Mouse (Mus musculus) lung, postnatal 14 days (tissue): ENCODE measurements at regions not wholly inside any gene's neighbourhood (a gene's known extent, or its start where the extent isn't known, plus 50 kb on each side); places are given as distances from the start of the nearest gene placed in this dataset.

Experiments used
- DNase-seq: peaks from one replicate; pipeline ENCODE4 v3.0.0; 2021

DNA sequence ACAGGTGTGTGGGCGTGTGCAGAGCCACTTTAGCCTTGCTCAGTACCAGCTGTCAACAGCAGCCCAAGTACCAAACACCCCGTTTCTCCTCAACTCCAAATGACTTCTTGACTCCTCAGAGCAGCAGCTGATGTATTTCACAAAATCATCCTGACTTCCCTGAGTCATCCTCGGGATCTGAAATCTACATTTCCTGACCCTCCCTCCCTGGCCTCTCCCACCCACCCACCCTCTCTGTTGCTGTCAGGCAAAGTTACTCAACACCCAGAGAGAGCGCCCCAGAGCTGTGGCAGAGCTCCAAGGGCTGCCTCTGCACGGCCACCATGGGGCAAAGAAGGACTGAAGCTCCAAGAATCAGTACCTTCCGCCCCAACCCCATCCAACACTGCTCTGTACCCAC, 83.5 kb upstream of the Cyp1b1 start:
- no peak for DNase-seq

DNA sequence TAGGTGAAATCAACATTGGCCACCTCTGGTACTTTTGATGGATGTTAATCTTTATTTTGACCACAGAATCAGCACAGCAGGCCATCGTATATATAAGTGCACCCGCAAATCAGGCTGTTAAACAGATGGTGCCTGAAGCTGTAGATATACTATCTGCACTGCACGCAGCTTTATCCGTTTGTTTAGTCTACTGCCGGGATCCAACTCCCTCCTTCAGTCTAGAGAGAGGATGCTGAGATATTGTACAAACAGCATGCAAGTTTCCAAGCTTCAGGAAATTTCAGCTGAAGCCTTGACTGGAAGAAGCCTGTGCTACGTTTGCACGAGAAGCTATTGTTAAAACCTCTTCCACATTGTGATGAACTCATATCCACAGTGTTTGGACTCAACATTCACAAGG, 75.3 kb upstream of the Cyp1b1 start:
- DNase-seq: no peak

DNA sequence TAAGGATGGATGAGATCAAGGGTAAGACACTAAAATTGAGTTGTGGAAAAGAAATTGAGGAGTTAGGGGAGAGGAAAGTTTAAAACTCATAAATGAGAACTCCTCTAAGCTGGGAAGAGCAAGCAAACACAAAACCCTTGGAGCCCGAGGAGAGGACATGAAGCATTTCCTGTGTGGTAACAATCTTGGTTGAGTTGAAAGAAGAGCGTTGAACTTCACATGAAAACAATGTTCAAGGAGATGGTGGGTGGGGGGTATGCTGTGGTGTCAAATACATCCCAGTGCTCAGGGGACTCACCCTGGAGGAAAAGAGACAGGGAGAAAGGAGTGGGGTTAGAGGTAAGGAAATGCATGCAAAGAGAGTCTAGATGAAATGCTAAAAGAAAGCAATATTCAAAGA, 72.3 kb upstream of the Cyp1b1 start:
- DNase-seq: no peak

DNA sequence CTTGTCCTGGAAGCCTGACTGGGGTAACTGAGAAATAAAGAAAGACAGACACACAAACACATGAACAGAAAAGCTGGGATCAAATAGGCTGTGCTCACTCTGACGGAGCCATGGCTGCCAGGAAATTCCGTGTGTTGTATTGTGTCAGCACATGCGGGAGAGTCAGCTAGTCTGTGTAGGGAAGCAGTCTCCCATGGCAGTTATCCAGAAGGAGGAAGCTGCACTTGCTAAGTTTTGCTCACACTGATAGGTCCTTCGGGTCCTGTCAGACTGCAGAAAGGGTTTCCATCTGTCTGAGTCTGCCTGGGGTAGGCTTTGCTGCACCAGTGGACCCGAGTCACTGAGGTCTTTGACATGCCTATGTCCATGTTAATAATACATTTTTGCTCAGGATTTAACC, 71.8 kb upstream of the Cyp1b1 start:
- no peak for DNase-seq

DNA sequence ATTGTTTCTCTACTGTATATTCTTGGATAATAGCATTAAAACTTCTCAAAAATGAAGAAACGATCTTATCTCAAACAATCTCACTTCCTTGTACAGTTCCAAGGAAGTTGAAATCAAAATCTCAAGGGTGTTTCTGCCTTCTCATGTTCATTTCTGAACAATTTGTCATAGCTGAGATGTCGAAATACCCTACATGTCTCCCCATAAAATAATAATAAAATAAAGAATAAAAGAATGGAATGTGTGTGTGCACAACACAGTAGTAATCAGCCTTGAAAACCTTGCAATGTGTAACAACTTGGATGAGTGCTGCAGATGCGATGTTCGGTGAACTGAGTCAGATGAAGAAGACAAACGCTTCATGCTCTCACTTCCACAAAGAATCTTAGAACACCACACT, 71.4 kb upstream of the Cyp1b1 start:
- DNase-seq: no peak

DNA sequence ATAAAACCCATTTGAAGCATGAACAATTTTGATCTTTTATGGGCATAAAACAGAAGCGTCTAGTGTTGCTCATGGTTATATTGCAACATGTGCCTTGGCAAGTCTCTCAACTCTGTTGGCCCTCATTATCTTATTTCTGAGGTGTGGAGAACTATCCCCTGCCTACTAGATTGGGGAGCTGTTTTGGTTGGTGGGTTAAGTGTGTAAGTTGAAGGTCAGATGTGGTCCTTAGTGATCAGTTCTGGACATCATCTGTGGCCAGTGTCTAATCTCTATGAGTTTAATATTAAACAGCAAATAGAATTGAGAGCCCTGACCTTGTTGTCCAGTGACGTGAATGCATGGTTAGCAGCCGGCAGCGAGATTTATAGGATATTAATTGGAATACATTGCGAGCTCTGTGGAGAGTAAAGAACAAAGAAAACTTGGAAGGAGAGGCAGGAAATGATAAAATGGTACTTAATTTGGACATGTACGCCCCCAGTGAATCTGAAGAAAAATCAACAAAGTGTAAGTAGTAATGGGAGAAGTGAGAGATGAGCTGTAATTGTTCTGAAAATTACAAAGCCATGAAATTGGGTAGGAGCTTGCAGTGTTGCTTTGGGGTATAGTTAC, 69.5 kb upstream of the Cyp1b1 start:
- DNase-seq: no peak

DNA sequence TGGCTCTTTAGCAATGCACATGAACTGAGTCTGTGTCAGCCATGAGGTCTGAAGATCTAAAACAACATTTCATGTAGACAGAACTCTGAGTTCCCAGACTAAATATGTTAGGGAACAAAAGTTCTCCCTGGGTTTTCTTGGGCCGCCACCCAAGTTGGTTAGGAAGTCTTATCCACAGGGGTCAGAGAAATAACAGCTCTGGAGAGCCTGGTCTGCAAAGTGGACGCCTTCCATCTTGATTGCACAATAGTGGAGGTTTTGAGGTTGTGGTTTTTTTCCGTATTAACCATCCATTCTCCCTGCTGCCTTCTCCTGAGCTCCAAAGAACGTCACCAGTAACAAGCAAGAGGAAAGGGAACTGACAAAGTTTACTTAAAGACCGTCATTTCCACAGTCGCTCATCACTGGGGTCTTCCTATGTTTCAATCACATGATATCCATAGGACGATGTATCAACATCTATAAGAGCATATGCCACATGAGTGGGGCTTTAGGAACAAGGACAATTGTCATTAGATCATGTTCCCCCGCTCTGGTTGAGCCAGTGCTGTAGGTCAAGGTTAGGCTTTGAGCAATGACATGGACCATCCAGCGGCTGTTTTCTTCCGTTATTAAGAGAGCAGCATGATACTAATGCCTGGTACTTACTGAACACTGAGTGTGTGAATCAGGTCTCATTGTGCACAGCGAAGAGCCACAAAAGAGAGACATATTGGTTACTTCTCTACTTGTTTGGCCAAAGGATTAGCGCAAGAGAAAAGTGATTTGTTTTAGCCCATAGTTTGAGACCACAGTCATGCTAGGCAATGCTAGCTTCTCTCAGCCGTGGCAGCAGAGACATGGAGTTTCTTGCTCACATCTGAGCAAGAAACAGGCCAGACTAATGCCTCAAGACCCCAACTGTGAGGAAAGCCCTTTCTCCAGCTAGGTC, 67.1 kb upstream of the Cyp1b1 start:
- peak; percentile 75 for DNase-seq

DNA sequence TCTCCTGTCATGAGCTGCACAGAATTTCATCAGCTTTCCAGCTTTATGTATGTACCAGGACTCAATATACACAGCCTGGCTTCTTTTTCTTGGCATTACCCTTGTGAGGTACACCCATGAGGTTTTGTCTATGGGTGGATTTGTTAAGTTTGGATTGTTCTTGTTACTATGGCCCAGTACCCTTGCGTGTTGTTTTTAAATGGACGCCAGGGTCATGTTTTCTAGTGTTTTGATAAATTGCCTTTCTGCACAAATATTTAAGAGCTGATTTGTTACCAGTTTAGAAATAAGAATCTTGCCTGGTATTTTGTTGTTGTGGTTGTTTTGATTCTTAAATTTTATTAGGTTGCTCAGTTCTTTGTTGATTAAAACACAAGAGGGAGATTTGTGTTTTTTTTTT, 66.4 kb upstream of the Cyp1b1 start:
- no peak for DNase-seq

DNA sequence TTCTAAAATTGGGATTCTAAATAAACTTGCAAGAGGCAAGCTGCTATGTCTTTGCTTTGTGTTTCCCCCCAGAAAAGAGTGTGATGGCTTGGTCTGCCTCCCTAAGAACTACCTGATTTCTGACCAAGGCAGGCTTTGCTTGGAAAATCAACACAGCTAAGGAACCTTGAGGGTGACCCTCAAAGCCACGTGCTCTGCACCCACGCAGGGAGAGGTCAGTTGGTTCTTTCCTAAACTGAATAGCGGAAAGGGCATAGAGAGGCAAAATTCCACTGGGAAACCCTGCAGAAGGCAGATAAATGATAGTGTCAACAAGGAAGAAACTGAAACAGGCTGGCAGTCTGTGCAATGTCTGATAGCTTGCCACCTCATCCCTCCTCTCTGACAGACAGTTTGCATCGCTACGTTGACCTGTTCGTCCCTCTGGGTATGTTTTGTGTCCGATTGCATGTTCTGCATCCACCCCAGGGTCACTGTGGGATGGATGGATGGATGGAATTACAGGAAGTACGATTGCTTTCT, 63.1 kb upstream of the Cyp1b1 start:
- DNase-seq: no peak

DNA sequence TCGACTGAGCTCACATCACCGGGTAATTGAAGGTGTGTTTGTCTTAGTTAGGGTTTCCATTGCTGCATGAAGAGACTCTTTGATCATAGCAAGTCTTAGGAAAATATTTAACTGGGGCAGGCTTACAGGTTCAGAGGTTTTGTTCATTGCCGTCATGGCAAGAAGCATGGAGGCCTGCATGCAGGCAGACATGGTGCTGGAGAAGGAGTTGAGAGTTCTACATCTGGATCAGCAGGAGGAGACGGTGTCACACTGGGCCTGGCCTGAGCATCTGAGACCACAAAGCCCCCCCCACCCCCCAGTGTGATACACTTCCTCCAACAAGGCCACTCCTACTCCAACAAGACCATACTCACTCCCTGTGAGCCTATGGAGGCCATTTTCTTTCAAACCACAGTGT, 61.3 kb upstream of the Cyp1b1 start:
- DNase-seq: no peak

DNA sequence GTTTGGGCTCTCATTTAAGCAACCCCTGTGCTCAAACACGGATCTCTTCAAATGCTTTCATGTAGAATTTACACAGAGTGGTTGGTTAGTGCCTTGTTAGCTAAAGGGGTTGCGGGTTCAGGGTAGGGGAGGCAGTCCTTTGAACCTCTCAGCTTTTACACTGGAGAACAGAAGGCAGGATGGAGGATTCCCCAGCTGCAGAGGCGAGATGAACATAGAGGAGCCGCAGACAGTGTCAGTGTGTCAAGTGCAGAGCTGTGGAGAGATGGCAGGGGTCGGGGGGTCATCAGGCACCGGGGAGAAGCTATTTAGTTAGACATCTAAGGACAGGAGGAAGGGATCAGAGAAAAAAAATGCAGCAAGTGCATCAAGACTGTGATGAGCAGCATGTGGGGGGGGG, 60.4 kb upstream of the Cyp1b1 start:
- DNase-seq: no peak

DNA sequence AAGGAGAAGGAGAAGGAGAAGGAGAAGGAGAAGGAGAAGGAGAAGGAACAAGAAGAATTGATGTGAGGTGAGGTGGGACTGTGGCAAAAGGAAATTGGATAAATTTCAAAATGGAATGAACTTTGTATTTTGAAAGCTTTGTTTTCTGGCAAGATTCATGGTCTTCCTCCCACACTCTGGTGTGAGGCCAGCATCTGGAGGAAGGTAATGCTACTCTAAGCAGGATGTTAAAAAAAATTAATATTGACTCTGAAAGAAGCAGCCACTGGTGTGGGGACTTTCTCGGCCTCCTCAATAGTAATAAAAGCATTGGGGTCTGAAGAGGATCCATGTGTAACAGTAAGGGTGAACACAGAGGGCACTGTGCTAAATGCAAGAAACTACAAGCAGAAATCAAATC, 59.4 kb upstream of the Cyp1b1 start:
- DNase-seq: no peak

DNA sequence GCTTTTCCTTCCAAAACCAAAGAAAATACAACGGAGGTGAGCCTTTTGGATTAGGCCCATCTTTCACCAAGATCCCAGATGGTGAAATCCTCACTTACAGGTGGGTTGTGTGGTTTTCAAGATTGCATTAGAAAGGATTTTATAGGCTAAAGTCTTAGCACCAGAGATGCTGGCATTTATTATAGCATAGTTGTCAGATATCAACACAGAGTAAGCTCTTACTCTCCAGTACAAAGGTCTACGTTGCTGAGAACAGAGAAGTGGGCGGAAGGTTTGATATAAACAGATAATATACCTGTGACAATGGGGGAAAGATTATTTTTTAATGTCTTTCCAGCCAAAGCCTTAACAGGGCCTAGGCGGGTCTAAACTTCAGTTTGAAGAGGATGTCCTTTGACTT, 57.4 kb upstream of the Cyp1b1 start:
- no peak for DNase-seq

DNA sequence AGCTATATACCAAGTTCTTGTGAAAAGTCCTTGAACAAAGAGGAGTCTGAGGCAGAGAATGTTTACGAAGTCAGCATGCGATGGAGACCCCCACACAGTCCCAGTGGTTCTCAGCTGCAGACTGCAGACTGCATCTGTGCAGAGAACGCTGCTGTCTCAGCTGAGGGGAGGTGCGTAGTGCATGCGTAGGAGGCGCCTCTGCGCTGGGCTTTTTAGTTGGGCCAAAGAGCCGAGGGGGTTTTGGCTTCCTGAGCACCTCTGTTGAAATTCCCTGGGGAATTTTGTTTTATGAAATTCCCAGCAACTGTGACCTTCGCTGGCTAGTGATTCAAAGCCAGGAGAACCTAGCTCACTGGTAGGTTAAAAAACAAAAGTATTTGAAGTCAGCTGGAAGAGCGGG, 56.9 kb upstream of the Cyp1b1 start:
- no peak for DNase-seq

DNA sequence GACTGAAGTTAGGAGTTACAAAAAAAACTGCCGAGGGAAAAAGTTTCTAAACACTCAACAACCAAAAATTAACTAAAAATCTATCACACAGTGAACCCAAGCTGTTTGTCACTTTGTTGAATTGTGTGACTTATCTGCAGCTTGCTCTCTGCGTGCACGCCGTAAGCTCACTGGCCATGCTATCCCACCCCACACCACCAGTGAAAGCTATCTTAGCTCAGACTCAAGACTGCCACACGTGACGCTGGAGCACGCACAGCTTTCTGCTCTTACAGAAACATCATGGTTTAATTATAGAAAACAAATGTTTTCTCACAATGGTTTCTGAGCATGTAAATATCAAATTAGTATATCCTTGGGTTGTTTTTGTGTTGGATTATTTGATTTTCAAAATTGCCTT, 56.0 kb upstream of the Cyp1b1 start:
- no peak for DNase-seq

DNA sequence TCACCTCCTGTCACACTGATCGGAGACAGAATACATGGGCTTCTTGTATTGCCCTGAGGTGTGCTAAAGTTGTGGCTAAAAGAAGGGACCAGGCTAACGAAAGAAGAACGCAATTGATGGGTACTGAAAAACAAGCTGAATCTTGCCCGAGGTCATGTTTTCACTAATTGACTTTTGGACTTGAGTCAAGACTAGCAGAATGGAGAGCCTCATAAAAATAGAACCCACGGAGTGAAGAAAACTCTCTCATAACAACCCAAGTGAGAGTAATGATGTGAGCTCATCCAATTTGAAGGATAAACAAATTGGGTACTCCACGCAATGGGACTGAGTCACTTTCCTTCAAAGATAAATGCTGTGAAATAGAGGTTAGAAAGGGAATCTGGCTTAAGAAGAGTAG, 55.0 kb upstream of the Cyp1b1 start:
- no peak for DNase-seq

DNA sequence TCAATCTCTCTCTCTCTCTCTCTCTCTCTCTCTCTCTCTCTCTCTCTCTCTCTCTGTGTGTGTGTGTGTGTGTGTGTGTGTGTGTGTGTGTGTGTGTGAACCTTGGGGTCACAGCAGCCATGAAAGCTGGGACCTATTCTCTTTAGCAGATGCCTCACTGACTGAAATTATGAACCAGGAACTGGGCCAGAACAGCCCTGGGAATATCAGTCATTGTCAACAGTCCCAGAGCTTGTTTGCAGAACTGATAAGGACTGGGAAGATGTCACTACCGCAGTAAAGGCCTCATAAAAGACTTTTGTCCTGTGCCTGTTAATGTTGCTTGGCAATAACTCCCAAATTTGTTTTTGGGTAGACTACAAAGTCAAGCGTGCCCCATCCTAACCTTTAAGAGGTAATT, 53.2 kb upstream of the Cyp1b1 start:
- DNase-seq: no peak

DNA sequence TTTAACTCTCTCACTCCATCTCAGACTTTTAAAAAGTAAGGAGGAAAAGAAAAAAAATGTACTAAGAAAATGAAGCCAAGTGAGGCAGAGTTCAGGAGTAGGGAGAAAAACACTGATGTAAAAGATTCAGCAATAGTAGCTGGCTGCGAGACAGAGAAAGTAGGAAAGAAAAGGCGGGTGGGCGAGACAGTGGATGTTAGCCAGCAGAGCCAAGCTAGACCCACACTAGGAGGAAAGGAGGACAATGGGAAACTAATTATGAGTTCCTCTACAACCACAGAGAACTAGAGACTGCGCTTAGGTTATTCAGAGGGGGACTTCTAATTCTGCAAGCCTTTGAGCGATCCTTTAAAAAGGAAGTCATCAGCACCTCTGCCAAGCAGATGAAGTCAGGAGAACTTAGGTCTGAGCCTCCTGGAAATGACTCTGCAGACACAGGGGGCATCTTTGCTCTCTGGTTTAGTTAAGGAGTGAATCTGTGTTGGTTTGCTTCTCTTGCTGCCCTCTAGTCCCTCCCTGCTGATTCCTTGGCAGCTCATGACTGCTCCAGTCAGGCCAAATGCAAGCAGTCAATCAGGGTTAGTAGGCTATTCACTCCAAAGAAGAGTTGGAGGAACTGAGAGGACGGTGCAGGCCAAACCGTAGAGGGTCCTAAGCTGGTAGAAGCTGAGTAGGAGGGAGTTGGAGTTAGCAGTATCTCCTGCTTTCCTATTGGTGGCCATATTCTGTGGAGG, 50.4 kb upstream of the Cyp1b1 start:
- DNase-seq: no peak
